Mouse (Mus musculus): ENCODE data around the gene H2-D1.
A peak's percentile ranks its signal among the peaks of the same experiment; 100 is the strongest.
"Not testable (repeated sequence)": the region's sequence is repeated elsewhere in the genome, so short reads cannot be mapped to it uniquely, and the experiment has no call there.

Gene H2-D1

DNA sequence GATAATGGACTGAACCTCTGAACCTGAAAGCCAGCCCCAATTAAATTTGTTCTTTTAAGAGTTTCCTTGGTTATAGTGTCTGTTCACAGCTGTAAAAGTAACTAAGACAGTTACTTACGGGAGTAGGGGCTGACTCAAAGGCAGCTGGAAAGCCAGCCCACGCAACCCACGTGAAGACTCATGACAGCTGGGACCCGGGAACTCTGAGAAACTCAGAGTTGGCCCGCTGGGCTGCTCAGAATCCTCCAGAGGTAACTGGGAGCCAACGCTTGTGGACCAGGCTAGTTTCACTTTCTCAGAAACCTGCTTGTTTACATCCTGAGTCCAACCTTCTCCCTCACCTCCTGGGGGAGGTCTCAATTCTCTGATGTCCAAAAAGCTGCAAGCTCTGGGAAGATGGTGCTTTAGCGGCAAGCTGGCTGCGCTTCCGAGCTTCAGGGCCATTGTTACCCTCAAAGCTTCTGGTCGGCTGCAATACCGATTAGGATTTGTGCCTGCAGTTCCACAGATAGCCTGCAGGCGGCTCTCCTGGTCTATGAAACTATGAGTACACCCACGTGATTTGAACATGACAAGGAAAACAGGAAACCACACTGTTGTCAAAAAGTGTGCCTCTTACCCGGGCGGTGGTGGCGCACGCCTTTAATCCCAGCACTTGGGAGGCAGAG, 4.6 kb upstream of the H2-D1 start:
- DNase-seq: peak; percentile 90

DNA sequence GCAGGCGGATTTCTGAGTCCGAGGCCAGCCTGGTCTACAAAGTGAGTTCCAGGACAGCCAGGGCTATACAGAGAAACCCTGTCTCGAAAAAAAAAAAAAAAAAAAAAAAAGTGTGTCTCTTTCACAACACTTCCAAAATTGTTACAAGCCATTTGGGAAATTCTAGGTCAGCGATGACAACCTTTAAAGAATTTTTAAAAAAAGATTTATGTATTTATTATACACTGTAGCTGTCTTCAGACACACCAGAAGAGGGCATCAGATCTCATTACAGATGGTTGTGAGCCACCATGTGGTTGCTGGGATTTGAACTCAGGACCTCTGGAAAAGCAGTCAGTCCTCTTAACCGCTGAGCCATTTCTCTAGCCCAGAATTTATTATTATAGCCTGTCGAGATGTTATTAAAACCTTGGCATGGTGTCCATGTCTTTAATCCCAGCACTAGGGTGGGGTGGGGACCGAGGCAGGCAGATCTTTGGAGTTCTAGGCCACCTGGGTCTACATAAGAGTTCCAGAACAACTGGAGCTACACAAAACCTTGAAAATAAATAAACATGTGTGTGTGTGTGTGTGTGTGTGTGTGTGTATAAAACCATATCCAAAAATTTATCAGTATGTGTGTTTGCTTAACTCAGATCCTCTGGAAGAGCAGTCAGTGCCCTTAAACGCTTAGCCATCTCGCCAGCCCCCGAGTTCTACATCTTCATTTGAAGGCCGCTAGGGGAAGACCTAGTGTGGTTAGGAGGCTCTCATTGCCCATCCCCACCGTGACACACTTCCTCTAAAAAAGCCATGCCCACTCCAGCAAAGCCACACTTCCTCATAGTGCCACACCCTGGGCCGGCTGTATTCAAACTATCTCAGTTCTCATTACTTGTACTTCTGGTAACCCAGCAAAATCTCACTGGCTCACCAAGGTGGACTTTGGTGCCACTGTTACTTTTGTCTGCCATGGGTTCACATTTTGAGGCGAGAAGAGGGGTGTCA, 3.7 kb upstream of the H2-D1 start:
- no peak for DNase-seq

DNA sequence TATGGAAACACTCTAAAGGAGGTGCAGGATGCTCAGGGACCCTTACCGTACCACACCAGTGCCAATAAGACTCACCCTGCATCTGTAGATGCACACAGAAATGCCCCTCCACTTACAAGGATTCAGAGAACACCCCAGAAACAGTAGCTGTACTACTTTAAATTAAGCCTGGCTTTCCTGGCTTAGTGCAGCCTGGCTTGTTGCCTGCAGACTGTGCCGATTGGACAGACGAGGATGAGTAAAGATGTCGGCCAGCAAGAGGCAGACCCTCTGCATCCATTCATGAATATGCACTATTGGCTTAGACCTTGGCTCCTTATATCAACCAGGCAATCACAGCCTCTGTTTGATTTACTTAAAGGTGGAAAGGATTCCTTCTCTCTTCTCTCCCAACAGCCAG, 2.9 kb upstream of the H2-D1 start:
- DNase-seq: no peak

DNA sequence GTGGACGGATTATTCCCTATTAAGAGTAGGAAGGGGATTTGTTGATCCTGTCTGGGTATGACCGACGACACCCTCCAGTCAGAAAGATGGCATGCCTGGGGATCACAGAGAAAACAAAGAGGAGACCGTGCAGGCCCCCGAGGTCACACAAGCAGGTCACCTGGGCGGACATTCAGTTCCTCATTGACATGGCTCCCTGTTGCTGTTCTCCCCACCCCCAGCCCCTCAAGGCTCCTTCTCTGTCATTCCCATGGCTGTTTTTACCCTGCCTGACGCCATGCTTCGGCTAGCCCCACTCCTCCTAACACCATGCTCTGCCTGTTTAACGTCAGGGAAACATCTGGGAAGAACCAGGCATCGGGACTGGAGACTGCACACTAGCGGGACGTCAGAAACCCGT, 879 bp upstream of the H2-D1 start:
- DNase-seq: no peak

GRCm38 (mm10) chr17:35263523-35263883, 973 bp downstream of the H2-D1 start:
- DNase-seq: no peak

DNA sequence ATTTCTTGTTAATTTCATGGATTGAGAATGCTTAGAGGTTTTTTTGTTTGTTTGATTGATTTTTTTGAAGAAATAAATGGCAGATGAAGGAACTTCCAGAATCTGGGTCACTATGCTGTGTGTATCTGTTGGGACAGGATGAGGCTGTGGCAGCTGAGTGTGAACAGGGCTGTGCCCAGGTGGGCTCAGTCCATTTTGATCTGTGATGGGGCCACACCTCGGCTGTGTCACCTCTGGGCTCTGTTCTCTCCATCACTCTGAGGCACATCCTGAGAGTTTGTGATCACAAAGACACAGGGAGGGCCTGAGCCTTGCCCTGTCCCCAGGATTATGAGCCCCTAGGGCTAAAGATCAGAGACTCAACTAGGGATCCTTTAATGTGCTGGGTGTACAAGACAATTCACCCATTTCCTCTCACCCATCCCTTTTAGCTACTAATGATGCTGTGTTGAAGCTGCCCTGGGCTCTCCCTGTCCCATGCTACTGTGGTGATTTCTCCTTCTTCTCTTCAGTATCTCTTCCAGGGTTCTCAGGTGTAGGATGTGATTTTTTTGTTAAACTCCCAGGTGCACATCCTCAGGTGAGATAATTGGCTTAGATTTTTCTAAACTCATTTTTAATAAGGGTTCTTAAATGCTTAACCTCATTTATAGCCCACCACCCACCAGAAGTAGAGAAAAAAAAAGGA, 5.0 kb downstream of the H2-D1 start:
- no peak for DNase-seq

DNA sequence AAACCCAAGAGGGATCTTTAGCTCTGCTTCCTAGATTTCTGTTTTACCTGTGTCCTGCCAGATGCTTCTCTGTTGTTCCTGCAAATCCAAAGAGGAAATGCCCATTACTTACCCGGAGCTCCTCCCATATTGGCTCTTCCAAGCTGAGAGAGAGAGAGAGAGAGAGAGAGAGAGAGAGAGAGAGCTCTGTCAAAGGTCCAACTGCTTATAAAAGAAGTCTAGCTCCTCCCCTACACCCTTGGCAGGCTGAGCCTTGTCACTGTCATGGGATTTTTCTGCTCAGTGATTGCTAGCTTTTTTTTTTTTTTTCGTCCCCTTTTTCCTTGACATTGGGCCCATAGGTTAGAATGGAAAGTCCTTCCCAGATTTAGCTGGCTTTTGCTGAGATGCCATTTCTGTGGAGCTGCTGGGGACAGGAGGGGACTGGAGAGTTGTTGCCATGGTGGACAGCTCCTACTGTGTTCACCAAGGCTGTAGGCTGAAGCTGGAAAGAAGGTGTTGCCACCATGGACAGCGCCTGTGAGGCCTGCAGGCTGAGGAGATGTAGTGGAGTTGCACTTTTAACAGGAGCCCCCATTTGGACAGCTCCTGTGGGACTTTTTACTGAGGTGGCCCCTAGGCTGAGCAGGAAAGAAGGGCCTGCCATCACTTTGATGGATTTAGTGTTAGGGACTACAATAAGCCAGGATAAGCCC, 7.3 kb downstream of the H2-D1 start:
- no peak for DNase-seq

DNA sequence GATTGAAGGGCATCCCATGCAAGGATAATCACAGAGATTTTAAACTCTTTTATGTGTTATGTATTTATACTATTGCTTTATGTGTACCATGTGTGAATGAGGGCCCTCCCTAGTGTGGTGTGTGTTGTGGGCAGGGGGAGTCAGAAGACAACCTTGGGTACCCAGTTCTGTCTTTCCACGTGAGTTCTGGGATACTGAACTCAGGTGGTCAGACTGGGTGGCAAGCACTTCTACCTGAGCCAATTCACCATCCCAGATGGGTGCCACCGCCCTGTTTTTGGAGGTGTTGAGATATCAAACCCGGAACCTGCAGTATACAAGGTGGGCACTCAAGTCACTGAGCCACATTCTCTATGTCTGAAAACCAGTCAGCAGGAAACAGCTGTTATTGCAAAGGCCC, 9.7 kb downstream of the H2-D1 start:
- no peak for DNase-seq

DNA sequence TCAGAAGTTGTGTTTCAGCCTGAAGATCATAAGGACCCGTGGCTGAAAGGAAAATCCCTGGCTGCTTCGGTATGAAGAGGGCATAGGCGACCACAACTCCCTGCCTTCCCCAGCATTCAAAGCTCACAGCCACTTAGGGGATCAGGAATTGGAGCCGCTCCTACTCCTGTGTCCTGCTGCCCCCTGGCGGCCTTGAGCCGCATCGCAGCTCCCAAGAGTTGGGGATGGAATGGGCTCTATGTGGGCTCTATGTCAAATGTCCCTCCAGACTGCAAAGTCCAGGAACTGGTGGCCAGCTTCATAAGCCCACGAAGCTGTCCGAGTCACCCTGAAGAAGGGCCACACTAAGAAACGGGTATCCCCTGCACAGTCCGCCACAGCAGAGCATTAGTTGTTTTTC, 12.2 kb downstream of the H2-D1 start:
- DNase-seq: peak; percentile 89

GRCm38 (mm10) chr17:35276304-35276864, 13.9 kb downstream of the H2-D1 start:
- no peak for DNase-seq

GRCm38 (mm10) chr17:35278049-35278448, 15.5 kb downstream of the H2-D1 start:
- no peak for DNase-seq

DNA sequence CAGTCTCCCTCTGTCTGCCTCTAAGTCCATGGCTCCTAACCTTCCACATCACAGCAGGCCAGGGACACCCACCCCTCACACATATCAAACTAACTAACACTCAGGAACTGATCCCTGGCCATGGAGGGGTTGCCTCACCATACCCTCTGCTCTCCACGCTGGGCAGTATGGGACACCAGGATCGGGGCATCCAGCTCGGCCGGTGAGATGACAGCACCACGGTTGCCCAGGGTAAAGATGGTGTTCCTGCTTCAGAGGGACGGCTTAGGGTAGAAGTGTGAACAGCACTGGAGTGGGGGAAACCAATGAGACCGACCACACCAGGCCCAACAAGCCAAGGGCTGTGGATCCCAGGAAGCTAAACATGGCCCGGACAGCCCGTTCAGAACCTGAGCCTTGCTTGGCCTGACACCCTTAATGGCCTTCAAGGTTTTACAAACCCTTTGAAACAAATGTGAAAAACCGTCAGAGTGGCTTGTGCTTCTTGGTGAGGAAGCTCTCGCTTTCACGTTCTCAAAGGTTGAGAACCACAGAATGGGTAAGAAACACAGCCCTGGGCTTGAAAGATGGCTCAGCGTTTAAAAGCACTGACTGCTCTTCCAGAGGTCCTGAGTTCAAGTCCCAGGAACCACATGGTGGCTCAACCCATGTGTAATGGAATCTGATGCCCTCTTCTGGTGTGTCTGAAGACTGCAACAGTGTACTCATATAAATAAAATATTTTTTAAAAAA, 16.6 kb downstream of the H2-D1 start:
- no peak for DNase-seq

GRCm38 (mm10) chr17:35280276-35280675, 17.7 kb downstream of the H2-D1 start:
- no peak for DNase-seq

DNA sequence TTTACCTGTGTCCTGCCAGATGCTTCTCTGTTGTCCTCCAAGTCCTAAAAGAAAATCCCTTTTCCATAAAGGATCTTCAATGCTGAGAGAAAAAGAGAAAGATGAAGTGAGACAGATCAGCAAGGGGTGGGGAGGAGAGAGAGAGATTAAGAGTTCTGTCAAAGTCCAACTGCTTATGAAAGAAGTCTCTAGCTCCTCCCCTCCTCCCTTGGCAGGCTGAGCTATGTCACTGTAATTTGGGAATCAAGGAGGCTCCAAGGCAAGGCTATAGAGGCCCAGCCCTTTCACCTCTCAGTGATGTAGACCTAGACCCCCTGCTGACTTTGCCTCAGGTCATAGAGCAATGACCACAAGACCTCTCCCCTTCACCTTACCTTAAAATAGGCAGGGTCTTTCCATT, 22.9 kb downstream of the H2-D1 start:
- no peak for DNase-seq

- peak; percentile 58 for DNase-seq
Measured at GRCm38 (mm10) chr17:35295796-35296195, 33.3 kb downstream of the H2-D1 start.

GRCm38 (mm10) chr17:35300261-35300945, 37.9 kb downstream of the H2-D1 start:
- DNase-seq: not testable (repeated sequence)

GRCm38 (mm10) chr17:35301645-35302258, 39.2 kb downstream of the H2-D1 start:
- peak; percentile 95 for DNase-seq

GRCm38 (mm10) chr17:35303271-35303670, 40.7 kb downstream of the H2-D1 start:
- no peak for DNase-seq

DNA sequence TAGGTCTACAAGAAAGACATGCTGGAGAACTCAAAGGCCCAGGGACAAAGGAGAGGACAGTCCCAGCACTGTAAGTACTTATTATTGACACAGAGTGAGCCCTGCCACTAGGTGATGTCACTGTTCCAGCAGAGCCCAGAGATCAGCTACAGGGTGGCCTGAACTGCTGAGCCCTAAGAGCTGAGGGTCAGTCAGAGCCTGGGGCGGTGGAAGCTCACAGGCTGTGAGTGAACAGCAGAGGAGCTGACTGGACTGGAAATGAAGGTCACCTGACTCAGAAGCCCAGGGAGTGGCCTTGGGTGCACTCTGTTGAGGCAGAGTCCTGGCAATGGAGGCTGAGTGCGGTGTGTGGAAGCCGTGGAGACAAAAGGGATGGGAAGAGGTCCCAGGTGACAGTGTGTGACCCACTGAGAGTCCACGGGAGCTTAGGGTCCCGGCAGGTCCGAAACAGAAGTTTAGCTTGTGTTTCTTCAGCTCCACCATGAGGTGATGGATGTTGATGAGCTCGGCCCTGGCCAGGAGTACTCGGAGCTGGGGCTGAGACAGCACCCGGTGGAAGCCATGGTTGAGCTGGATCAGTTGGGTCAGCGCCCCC, 41.3 kb downstream of the H2-D1 start:
- DNase-seq: no peak

GRCm38 (mm10) chr17:35304478-35304877, 41.9 kb downstream of the H2-D1 start:
- DNase-seq: no peak

Data from right cerebral cortex, postnatal 14 days (tissue).